Mouse (Mus musculus) natural killer cell, adult 2 months (primary cell): ENCODE measurements around the gene Celf1.
A peak's percentile ranks its signal among the peaks of the same experiment; 100 is the strongest.

ENCODE experiments used
- DNase-seq, 2 experiments: peaks; one replicate each; pipeline ENCODE4 v3.0.0; 2022; ENCODE audit warnings: low spot score in 2 of 2

Gene Celf1

DNA sequence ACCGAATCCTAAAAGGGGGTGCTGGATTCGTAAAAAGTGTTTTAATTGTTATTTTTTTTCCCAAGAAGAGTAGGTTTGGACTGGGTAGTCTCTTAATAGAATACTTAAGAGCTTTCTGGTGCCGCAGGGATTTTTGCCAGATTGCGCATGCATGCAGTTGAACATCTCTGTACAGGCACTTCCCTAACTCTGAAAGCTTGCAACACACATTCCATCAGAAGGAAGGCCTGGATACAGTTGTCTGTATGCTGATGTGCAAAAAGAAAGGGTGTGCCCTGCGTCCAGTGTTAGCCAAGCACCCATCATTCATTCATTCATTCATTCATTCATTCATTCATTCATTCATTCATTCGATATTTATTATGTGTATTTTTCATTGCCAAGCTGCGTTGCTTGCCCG is 432 bp upstream of the Celf1 start:
- DNase-seq, result no peak

DNA sequence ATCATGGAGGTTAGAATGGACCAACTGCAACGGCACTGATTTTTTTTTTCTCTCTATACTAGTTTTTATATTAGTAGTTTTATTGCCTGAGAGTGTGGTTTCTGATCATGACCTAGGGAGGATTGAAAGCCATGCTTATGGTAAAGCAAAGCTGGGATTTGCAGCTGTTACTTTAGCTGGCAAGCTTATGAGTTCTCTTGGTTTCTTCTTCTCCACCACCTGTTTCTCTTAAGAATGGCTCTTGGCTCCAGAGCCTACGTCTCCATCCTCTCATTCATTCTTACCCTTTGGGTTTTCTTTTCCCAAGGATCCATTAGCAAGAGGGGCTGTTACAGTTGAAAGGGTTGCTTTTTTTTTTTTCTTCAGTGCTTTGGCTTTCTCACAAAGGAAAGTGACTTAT is 1.6 kb downstream of the Celf1 start:
- no peak for DNase-seq

DNA sequence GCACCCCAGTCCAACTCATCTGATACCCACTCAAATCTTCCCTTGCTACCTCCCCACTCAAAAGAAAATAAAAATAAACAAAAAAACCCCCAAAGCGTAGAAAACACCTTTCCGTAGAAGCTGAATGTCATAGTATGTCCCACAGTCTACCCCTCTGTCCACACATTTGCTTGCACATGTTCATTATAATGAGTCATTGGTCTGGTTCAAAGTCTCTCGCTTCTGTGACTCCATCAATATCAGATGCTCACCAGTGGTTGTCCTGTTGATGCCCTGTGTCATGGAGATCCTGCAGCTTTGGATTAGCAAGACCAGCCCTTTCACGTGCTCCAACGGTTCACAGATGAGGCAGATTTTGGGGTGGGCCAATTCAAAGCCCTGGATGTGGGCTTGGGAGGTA is 10.0 kb downstream of the Celf1 start:
- DNase-seq, result no peak

DNA sequence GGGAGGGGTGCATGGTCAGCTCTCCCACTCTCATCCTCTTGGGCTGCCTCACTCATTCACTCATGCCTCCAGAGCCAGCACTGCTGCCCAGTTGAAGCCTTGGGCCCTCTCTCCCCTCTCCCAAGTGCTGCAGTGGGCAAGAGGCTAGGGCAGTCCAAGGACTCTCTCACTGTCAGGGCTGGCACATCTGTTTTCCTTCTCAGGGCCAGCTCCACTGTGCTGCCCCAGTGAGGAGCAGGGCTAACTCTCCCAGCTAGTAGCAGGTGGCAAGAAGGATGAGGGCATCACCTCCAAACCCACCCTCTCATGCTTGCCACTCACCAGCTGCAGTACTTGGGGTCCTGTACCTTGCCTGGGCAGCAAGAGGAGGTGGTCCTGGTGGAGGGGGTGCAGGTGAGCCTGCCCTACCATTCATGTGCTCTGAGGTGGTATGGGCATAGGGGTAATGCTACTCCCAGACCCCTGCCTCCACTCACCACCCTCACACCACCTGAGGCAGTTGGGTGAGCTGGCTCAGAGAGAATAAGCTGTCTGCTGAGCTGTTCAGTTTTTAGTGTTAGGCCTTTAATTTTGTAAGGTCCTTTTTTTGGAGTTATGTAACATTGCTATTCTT is 10.5 kb downstream of the Celf1 start:
- DNase-seq, result no peak

DNA sequence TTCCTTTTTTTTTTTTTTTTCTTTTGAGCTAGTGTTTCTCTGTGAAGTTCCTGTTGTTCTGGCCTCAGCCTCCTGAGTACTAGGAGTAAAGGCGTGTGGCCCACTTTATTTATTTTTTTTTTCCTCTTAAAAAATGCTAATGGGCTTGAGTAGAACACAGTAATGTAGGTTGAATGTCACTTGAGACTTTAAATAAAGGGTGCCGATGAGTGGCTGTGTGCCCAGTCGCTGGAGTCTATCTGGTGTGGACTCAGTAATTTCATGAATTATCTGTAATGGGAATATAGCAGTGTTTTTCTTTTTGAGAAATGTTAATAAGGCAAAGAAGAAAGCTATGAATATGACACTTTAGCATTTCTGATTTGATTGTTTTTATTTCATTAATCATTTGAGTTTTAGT is 13.3 kb downstream of the Celf1 start:
- DNase-seq, result no peak

DNA sequence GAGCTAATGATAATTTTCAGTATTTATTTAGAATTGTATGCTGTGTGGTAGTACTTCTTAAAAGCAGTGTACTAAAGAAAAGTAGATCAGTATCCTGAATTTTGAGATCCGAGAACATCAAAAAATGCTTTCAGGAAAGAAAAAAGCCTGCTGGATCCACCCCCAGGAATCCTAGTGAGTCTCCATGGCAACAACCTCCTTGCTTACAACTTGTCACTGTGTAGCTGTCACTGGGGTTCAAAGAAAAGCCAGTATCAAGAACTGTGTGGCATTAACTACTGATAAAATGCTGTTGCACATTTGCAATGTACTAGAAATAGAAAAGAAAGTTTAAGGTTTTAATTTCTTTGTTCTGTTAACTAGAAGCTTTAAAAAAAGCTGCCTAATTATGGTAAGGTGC is 15.9 kb downstream of the Celf1 start:
- DNase-seq, result no peak

DNA sequence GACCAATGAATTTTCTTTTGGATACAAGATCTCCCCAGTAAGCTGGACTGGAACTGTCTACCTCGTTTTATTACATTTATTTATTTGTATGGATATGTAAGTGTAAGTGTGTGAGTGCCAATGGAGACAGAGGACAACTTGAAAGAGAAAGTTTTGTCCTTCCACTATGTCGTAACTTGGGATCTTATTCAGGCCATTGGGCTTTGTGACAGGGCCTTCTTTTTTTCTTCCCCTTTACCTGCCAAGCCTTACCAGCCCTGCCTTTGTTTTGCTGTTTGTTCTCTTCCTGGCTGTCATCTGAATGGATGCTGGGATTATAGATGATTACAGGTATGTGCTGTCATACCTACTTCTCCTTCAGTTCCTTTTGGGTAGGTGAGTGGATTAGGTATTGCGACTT is 18.7 kb downstream of the Celf1 start:
- DNase-seq, result no peak

DNA sequence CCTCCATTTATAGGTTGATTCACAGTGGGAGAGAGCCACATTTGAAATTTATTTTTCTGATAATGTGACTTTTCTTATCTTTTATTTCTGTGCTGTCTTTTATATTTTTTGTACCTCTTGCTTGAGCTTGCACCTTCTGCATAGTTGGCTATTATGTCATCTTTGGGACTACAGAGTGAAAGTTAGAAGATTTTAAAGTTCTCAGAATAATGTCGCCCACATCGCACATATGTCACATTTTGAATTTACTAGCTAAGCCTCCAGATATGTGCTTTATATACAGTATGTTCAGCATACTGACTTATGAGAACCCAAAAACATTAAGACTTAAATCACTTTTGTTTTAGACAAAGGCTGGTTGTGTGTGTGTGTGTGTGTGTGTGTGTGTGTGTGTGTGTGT is 19.8 kb downstream of the Celf1 start:
- no peak for DNase-seq

DNA sequence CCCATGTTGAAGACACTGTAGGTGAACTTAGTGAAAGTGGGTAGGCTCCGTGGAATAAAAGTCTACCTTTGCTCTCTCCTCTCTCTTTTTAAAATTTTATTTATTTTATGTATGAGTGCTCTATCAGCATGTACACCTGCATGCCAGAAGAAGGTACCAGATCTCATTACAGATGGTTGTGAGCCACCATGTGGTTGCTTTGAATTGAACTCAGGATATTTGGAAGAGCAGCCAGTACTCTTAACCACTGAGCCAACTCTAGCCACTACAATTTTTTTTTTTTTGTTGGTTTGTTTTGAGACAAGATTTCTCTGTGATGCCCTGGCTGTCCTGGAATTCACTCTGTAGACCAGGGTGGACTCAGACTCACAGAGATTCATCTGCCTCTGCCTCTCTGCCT is 23.1 kb downstream of the Celf1 start:
- no peak for DNase-seq

DNA sequence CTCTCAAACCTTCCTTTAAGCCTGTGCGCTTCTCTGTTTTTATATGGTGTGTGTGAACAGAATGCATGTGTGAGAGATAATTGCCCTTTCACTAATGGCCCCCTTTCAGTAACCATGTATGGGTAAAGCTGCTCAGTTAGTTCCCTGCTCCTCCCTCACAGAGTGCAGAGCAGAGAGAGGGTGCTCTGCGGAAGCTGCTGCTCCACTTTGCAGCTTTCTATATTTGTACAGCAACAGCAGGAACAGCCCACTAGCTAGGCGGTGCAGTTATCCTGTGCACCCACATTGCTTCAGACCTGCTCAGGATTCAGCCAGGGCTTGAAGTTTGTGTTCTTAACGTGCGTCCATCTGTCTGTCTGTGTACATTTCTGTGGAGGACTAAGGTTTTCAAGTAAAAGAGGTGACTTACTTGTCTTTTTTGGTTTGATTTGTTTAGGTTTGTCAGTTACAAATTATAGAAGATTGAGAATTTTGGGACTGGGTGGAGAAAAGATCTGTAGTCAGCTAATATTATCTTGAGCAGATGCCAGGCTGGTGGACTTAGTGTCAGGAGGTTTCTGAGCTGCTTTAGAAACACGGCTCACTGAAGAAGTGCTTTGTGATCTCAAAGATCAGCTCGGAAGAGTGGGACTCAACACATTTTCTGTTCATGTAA is 24.8 kb downstream of the Celf1 start:
- no peak for DNase-seq

DNA sequence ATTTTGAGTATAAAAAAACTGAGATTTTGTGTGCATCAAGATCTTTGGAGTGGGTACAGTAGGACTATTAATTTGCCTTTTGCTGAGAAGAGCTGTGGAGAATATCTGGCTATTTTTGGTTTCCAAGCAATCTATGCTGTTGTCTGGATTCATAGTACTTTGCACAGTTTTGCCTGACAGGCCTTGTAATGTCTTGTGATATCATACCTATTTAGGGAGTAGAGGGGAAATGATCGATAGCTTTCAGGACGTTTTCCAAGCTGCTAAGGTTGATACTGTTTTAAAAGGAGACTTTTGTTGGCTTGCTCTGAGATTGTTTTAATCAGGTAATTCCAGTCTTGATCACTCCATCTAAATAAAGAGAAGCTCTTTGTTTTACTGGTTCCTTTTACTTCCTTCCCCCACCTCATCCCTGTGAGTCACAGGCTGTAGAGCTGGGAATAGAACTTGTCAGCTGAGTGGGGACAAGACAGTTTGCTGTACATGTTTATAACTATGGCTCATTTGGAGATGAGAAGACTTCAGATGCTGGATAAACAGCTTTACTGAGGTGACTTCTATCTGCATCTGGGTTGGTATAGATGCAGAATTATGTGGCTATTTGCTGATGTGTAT is 25.4 kb downstream of the Celf1 start:
- DNase-seq, result no peak

DNA sequence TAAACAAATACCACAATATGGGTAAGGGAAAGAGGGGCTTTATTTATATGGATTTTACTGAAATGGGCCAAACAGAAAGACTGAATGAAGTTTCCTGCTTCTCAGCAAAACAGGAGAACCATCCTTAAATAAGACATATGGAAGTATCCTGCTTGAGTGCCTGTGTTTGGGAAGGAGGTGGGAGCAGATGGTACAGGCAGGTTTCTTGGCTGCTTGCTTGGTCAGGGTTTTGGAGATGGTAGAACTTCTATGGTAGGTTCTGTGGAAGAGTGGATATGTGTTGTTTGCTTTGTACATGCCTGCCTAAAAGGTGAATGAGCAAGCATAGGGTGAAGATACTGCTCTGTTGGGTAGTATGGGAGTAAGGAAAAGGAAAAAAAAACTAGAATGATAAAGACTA is 30.4 kb downstream of the Celf1 start:
- no peak for DNase-seq

DNA sequence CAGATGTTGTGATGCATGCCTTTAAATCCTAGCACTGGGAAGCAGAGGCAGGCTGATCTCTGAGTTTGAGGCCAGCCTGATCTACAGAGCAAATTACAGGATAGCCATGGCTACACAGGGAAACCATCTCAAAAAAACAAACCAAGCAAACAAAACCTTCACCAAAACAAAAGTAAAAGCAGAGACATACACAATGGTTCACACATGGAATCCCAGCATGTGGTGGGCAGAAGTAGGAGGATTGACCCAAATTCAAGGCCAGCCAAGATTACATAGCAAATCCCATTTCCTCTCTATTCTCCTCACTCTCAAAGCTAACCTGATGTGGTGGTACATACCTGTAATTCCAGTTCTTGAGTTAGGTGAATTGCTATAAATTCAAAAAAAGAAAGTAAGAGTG is 33.9 kb downstream of the Celf1 start:
- DNase-seq, result no peak

DNA sequence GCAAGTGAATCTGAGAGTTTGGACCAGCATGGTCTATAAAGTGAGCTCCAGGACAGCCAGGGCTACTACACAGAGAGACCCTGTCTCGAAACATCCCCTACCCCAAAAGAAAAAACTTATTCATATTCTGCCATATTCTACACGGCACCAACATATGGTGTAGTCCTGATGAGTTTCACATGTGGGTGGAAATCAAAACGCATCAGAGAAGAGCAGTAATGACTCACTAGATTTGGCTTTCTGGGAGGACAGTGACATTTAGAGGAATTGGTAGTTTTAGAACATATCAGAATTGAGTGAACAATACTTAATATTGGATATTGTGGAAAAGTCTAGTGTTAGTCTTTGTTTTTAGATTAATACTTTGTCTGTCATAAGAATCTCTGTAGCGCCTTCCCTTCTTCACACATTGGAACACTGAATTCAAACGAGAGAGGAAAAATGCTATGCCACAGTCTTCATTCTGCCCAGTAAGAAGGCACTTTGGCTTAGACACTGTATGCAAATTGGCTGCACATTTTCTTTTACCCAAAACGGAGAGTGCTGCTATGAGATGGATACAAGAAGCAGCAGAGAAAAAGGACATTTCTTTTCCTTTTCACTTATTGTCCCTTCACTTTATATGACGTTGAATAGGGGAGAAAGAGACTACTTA is 35.1 kb downstream of the Celf1 start:
- DNase-seq, result no peak

DNA sequence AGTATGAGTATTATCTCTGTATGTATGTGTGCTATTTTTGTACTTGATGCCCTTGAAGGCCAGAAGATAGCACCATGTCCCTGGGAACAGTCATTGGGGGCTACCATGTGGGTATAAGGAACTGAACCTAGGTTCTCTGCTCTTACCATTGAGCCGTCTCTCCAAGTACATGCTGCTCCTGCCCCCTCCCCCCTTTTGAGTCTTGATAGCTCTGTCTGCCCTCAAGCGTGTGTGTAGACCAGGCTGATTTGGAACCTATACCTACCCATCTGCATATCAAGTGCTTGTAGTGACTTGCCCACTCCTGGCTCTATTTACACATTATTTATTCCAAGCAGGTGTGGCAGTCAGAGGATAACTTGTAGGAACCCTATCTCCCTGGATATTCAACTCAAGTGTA is 36.4 kb downstream of the Celf1 start:
- no peak for DNase-seq

DNA sequence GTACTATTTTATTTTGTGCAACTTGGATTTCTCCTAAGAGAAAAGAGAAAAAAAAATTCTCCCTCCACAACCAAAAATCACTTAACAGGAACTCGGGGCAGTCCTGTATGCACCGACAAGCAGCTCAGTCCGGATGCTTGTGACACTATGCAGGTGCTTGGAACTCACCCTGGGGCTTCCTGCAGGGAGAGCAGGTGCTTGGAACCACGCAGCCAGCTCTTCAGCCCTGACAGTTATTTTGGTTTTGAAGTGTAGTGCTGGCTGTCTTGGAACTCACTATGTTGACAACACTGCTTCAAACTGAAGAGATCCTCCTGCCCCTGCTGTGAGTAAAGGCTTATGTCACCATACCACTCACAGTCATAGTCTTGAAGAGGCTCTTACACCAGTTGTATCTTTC is 37.1 kb downstream of the Celf1 start:
- no peak for DNase-seq

DNA sequence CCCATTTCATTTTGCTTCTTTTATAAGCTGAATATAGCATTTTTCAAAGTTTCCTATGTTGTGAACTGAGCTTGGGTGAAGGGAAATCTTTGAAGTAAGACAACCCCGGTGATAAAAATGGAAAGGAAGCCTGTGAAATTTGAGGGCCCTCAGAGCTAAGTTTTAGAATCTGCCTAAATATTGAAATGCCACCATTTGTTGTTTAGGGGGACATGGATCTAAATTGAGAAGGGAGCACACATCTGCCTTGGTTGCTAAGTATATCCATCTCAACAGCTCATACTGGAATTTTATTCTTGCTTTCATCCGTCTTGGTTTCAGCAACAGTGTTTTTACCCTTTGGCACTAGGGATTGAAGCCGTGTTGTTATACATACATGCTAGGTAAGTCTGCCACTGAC is 45.9 kb downstream of the Celf1 start:
- no peak for DNase-seq

DNA sequence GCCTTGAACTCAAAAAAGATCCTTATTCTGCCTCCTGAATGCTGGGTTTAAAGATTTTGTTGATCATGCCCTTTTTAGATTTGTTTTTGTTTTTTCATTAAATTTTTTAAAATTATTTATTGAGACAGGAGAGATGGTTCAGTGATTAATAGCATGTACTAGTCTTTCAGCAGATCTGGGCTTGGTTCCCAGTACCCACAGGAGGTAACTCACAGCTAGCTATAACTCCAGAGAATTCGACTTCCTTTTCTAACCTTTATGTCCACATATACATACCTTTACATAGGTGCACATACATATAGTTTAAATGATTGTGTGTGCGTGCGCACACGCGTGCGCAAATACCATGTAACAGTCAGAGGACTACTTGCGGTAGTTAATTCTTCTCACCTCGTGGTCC is 68.4 kb downstream of the Celf1 start:
- DNase-seq, result no peak

DNA sequence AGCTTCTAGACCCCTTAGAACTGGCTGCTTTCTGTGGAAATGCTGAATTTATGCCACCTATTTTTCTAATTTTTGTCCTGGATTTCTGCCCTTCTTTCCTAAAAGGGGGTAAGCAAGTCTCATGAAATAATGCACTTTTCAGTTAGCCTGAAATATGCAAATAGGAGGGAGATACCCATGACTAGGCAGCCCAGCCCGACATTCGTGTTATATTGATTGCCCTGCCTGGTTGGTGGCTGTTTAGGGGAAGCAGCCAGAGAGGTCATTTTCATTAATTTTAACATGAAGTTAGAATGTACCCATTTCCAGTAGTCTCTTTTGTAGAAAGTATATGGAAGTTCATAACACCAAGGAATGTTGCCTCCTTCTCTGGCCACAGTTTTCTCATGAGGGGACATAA is 73.7 kb downstream of the Celf1 start:
- DNase-seq, result peak in 1 of 2 experiments; percentile 15

DNA sequence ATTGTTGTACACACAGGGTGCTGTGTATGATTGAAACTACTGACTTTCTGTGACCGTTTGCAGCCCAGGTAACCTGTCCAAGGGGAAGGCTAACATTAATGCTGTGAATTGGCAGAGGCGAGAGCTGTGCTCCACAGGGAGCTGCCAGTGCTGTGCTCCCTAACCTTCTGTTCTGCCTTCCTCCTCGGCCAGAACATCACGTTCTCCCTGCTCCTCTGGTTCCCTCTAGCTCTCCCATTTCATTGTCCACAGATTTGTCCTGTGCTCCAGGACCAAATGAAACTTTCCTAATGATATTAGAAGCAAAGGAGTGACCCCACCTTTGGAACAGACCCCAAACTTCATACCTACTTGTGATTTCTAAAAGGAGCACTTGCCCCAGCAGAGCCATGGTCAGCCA is 75.2 kb downstream of the Celf1 start:
- DNase-seq, result no peak

DNA sequence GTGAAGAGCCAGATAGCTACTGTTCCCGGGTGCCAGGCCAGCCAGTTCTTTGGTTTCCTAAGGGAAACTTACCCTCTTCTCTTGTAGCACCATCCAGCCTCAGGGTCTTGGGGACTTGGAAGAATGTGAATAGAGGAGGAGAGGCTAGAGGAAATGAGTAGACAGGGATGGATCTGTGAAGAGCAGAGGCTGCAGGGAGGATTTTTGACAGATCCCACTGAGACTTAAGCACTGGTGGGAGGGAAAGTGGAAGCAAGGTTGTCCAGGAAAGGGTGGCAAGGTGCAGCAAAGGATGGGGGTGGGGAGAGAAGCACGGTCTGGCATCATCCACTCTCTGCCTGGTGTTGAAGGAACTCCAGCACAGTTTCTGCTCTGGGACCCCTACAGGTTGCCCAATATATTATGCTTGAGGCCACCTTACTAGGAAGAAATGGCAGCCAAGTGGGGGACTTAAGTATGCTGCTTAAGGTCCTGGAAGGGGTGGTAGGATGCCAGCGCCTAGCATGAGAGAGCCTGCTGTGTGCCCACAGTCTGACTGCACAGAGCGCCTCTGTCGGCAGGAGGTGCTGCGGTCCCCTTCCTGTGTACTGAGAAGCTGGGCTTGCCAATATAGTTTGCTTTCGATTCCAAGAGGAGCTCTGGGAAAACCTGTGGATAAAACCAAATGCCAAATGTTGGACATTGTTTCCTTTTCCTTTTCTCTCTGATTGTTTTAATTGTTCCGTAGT is 78.0 kb downstream of the Celf1 start:
- DNase-seq, result no peak

DNA sequence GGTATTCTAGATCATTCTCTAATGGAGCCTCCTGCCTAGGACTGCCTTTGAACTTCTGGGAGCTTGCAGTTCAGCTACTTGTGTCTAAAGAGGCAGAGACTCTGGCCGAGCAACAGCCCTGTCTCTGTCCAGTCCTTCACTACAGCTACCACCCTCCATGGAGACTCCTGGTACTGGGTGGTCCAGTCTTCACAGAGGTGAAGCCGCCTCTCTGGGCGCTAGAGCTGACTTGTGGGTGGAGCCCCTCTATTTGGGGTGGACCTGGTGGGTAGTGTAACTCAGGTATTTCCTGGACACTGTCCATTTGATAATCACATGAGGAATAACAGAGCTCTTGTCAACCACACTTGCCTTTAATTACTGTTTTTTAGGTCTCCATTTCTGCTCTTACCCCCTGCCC is 79.7 kb downstream of the Celf1 start:
- no peak for DNase-seq
